Mouse (Mus musculus): ENCODE results near the gene Gm45234.

GRCm38 (mm10) chr6:124796200-124796599, 40.4 kb upstream of the Gm45234 start:
- no peak for TF ChIP-seq CTCF (IDR thresholded peaks at IDR 0.05; ENCODE audit: control insufficient read depth, insufficient read depth, low read length)
- no peak for TF ChIP-seq POLR2A (IDR thresholded peaks at IDR 0.05; ENCODE audit: borderline replicate concordance, control insufficient read depth, low read depth, low read length)

Measured in bone marrow, adult 2 months (tissue).